Mouse (Mus musculus) lung, postnatal 0 days (tissue): ENCODE measurements around the gene Pou3f3. TPM values are rescaled to one million over a fixed set of nuclear protein-coding genes. Genes with fewer than 3 reads are reported as not detected.

Experiments
- ATAC-seq: fragments of 200-750 bp; cut with Nextera tagmentation; 2 replicates; pipeline ENCODE4 v1.8.0; 2017; ENCODE audit warnings: moderate library complexity
- DNase-seq: peaks from one replicate; pipeline ENCODE4 v3.0.0-alpha.2; 2016; ENCODE audit warnings: low spot score
- H3K27ac ChIP-seq: fragments of 300-500 bp; sonication (generic); 2 replicates; pipeline ENCODE4 v1.5.1; 2014; ENCODE audit warnings: antibody characterized with exemption, mild to moderate bottlenecking, low read length, mixed read lengths
- H3K27me3 ChIP-seq: fragments of 300-500 bp; sonication (generic); replicated peaks from 2 replicates; pipeline ENCODE4 v1.6.1; 2014; ENCODE audit warnings: low read length, mixed read lengths; ENCODE audit not compliant: insufficient read depth
- H3K36me3 ChIP-seq: fragments of 300-500 bp; sonication (generic); 2 replicates; pipeline ENCODE4 v1.6.1; 2014; ENCODE audit warnings: low read length, mixed read lengths; ENCODE audit not compliant: insufficient read depth
- H3K4me1 ChIP-seq: fragments of 300-500 bp; sonication (generic); 2 replicates; pipeline ENCODE4 v1.6.1; 2014; ENCODE audit warnings: antibody characterized with exemption, low read depth, low read length, mixed read lengths; ENCODE audit not compliant: insufficient read depth
- H3K4me2 ChIP-seq: fragments of 300-500 bp; sonication (generic); replicated peaks from 2 replicates; pipeline ENCODE4 v1.6.1; 2014; ENCODE audit warnings: low read depth, mild to moderate bottlenecking, low read length, moderate library complexity, mixed read lengths
- H3K4me3 ChIP-seq: fragments of 300-500 bp; sonication (generic); 2 replicates; pipeline ENCODE4 v1.5.1; 2014; ENCODE audit warnings: low read depth, low read length
- H3K9ac ChIP-seq: fragments of 300-500 bp; sonication (generic); replicated peaks from 2 replicates; pipeline ENCODE4 v1.6.1; 2014; ENCODE audit warnings: low read depth, mild to moderate bottlenecking
- H3K9me3 ChIP-seq: fragments of 300-500 bp; sonication (generic); 2 replicates; pipeline ENCODE4 v1.6.1; 2016; ENCODE audit warnings: low read length, mixed read lengths
- CTCF ChIP-seq: IDR thresholded peaks from 2 replicates; pipeline ENCODE4 v1.5.1; 2016; ENCODE audit warnings: antibody characterized with exemption, mild to moderate bottlenecking
- EP300 ChIP-seq: IDR thresholded peaks from 2 replicates; pipeline ENCODE4 v1.6.1; 2016; ENCODE audit warnings: antibody characterized with exemption, mild to moderate bottlenecking, control low read depth
- WGBS: fragments of 180-500 bp; shearing (Covaris S2); extraction: QIAGEN DNeasy Blood & Tissue Kit; methylation state at CpG from one replicate; pipeline ENCODE4 v1.1.7; 2014; 5-methylcytosine and 5-hydroxymethylcytosine counted together
- polyA plus RNA-seq: library from polyadenylated mRNA; unstranded; fragments of >200 nt; fragmentation: Nextera tagmentation; extraction: Ambion mirVana; gene quantifications from 2 replicates; pipeline ENCODE4 v1.2.1, GENCODE M21; 2015

The Pou3f3 gene
- polyA plus RNA-seq, 1 experiment from 2014 or later: 0.05 TPM

- Histone ChIP-seq H3K36me3 (no peaks in the 10 kb centered on the region), H3K9ac (no peak overlapping the region), H3K27ac (no peak overlapping the region), H3K4me2 (peak overlapping the region; percentile 32; the same call in 1 of the 2 replicates), H3K4me3 (no peak overlapping the region), H3K27me3 (peaks cover 61% of the 10 kb centered on the region), H3K9me3 (no peaks in the 10 kb centered on the region), H3K4me1 (no peaks in the 10 kb centered on the region)
- no peak for TF ChIP-seq EP300
- no peak for TF ChIP-seq CTCF
- no peak for DNase-seq
- no peak for ATAC-seq
- 1% methylated on average over 25 of the region's 27 CpGs for WGBS
These were observed 11.2 kb upstream of the Pou3f3 start for GRCm38 (mm10) chr1:42684345-42684744.

- ATAC-seq (no peak), DNase-seq (no peak)
- no peak overlapping the region for H3K4me3 ChIP-seq
- WGBS: 2% methylated on average over 20 of the region's 21 CpGs
- H3K4me2 ChIP-seq: peak overlapping the region; percentile 32; the same call in 1 of the 2 replicates
- no peak overlapping the region for H3K9ac ChIP-seq
- no peak overlapping the region for H3K27ac ChIP-seq
- H3K4me1 ChIP-seq: no peaks in the 10 kb centered on the region
- peaks cover 61% of the 10 kb centered on the region for H3K27me3 ChIP-seq
- H3K9me3 ChIP-seq: no peaks in the 10 kb centered on the region
- no peaks in the 10 kb centered on the region for H3K36me3 ChIP-seq
- TF ChIP-seq CTCF (peak; percentile 32; the same call in 1 of the 2 replicates), EP300 (no peak)
These were observed 10.8 kb upstream of the Pou3f3 start for GRCm38 (mm10) chr1:42684783-42685182.

DNA sequence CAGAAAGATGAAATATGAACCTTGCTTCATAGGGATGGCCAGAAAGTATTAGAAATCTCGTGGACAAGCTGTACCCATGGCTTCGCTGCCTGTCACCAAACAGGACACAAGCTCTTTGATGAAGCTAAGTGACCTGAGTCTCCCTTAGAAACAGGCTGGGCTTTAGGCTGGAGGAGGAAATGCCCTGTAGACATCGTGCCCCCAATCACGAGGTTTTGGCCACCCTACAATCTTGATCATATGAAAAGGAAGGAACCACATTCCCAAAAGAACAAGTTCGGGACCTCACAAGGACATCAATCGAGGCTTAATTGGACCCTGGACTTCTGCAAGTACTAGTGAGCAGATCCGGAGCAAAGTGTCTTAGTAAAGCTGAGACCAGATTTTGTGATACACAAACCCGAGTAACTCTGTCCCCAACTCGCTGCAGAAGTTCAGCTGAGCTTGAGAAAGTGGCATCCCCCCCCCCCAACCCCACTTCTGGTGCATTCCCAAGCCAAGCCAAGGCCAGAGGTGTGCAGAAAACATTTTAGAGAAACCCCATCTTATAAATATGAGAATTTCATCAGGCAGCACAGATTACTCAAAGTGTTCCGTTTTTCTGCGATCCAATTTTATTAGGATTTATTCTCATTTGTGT, 10.1 kb upstream of the Pou3f3 start:
- 7% methylated on average over 11 of the region's 11 CpGs for WGBS
- no peaks in the 10 kb centered on the region for H3K4me1 ChIP-seq
- no peak overlapping the region for H3K4me3 ChIP-seq
- H3K27ac ChIP-seq: no peak overlapping the region
- H3K9me3 ChIP-seq: no peaks in the 10 kb centered on the region
- DNase-seq (no peak), ATAC-seq (no peak)
- TF ChIP-seq CTCF (no peak), EP300 (no peak)
- peaks cover 65% of the 10 kb centered on the region for H3K27me3 ChIP-seq
- no peak overlapping the region for H3K9ac ChIP-seq
- H3K4me2 ChIP-seq: no peak overlapping the region
- no peaks in the 10 kb centered on the region for H3K36me3 ChIP-seq

GRCm38 (mm10) chr1:42686194-42687131, 9.1 kb upstream of the Pou3f3 start:
- H3K36me3 ChIP-seq: no peaks in the 10 kb centered on the region
- no peaks in the 10 kb centered on the region for H3K9me3 ChIP-seq
- H3K27ac ChIP-seq: no peak overlapping the region
- DNase-seq (no peak), ATAC-seq (no peak)
- H3K4me3 ChIP-seq: peak overlapping the region; percentile 26
- H3K9ac ChIP-seq: no peak overlapping the region
- 3% methylated on average over 52 of the region's 53 CpGs for whole genome bisulfite sequencing
- TF ChIP-seq CTCF (no peak), EP300 (no peak)
- H3K4me2 ChIP-seq: 0 out of 2 replicates have a peak overlapping the region, but pooled peaks have one; percentile 19
- peaks cover 73% of the 10 kb centered on the region for H3K27me3 ChIP-seq
- no peaks in the 10 kb centered on the region for H3K4me1 ChIP-seq

DNA sequence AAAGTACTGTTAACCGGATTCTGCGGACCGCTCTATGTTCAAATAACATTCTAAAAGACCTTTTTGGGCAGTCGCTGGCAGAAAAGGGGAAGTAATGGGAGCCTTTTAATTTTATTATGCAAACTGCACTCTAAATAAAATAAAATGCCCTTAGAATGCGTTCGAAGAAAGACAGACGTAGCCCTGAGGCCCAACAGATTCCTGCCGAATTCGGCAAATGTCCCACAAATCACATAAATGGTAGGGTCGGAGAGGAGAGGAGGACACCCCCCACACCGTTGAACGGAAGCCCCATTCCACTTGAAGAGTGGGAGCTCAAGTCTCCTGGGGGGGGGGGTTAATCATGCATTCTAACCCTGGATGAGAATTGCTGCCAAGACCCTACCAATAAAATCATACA, 8.3 kb upstream of the Pou3f3 start:
- no peaks in the 10 kb centered on the region for H3K36me3 ChIP-seq
- ATAC-seq (no peak), DNase-seq (no peak)
- no peak overlapping the region for H3K4me2 ChIP-seq
- no peak overlapping the region for H3K9ac ChIP-seq
- WGBS: 8% methylated on average over 12 of the region's 12 CpGs
- no peak for TF ChIP-seq EP300
- no peak for TF ChIP-seq CTCF
- peaks cover 81% of the 10 kb centered on the region for H3K27me3 ChIP-seq
- no peak overlapping the region for H3K27ac ChIP-seq
- H3K9me3 ChIP-seq: no peaks in the 10 kb centered on the region
- H3K4me3 ChIP-seq: no peak overlapping the region
- no peaks in the 10 kb centered on the region for H3K4me1 ChIP-seq

DNA sequence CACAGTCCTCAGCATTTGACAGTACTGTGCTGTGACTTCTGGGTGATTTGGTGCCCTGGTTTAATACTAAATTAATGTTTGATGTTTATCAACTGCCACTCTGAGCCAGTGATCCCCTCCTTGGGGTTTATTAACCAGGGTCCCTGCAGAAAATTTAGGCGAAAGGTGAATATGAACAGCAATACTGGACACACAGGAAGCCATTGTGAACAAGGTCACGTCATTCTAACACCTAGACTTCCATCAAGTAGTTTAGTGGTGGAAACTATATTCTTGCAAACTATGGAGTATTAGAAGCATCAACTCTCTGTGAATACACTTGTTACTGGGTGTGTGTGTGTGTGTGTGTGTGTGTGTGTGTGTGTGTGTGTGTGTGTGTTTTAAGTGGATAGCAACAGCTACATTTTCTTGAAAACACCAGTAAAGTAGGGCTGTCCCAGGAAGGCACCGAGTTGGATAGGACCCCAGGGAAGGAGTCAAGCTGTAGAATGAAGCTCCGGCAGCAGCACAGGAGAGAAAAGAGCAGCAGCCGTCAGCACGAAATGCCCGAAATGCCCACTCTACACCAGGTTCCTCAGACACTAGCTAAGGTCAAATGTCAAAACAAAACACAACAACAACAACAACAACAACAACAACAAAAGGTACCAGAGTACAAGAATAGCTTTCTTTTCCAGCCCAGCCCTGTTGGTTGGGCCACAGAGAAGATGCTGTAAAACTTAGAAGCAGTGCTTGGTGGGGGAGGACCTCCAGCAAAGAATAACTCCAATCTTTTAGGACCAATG, 7.6 kb upstream of the Pou3f3 start:
- Histone ChIP-seq H3K27ac (no peak overlapping the region), H3K9me3 (no peaks in the 10 kb centered on the region), H3K4me1 (no peaks in the 10 kb centered on the region), H3K27me3 (peaks cover 87% of the 10 kb centered on the region), H3K36me3 (no peaks in the 10 kb centered on the region), H3K4me2 (no peak overlapping the region), H3K4me3 (no peak overlapping the region), H3K9ac (no peak overlapping the region)
- 7% methylated on average over 7 of the region's 7 CpGs for WGBS
- no peak for ATAC-seq
- TF ChIP-seq CTCF (no peak), EP300 (no peak)
- no peak for DNase-seq
